Mouse (Mus musculus) kidney, embryonic 16.5 days (tissue): ENCODE measurements around the gene Smg9. TPM values are rescaled to one million over a fixed set of nuclear protein-coding genes. Genes with fewer than 3 reads are reported as not detected.
A peak's percentile ranks its signal among the peaks of the same experiment; 100 is the strongest.

Experiments used
- ATAC-seq: fragments of 200-750 bp; cut with Nextera tagmentation; 2 replicates; pipeline ENCODE4 v1.8.0; 2017; ENCODE audit warnings: moderate TSS enrichment; ENCODE audit not compliant: low FRiP score, low TSS enrichment
- H3K27ac ChIP-seq: fragments of 300-500 bp; sonication (generic); 2 replicates; pipeline ENCODE4 v1.5.1; 2014; ENCODE audit warnings: low read length
- H3K27me3 ChIP-seq: fragments of 300-500 bp; sonication (generic); 2 replicates; pipeline ENCODE4 v1.6.1; 2014; ENCODE audit warnings: low read length, control low read depth, mixed read lengths; ENCODE audit not compliant: insufficient read depth
- H3K36me3 ChIP-seq: fragments of 300-500 bp; sonication (generic); 2 replicates; pipeline ENCODE4 v1.6.1; 2014; ENCODE audit warnings: low read length, control low read depth, mixed read lengths; ENCODE audit not compliant: insufficient read depth
- H3K4me1 ChIP-seq: fragments of 300-500 bp; sonication (generic); 2 replicates; pipeline ENCODE4 v1.6.1; 2014; ENCODE audit warnings: low read length, control low read depth, mixed read lengths; ENCODE audit not compliant: insufficient read depth
- H3K4me2 ChIP-seq: fragments of 300-500 bp; sonication (generic); replicated peaks from 2 replicates; pipeline ENCODE4 v1.6.1; 2014; ENCODE audit warnings: low read depth, low read length
- H3K4me3 ChIP-seq: fragments of 300-500 bp; sonication (generic); 2 replicates; pipeline ENCODE4 v1.5.1; 2014; ENCODE audit warnings: mild to moderate bottlenecking, low read length
- H3K9ac ChIP-seq: fragments of 300-500 bp; sonication (generic); replicated peaks from 2 replicates; pipeline ENCODE4 v1.6.1; 2014; ENCODE audit warnings: low read length
- H3K9me3 ChIP-seq: fragments of 300-500 bp; sonication (generic); 2 replicates; pipeline ENCODE4 v1.6.1; 2016; ENCODE audit warnings: low read length, control low read depth
- WGBS: fragments of 180-500 bp; shearing (Covaris S2); extraction: QIAGEN DNeasy Blood & Tissue Kit; methylation state at CpG from one replicate; pipeline ENCODE4 v1.1.7; 2014; 5-methylcytosine and 5-hydroxymethylcytosine counted together
- polyA plus RNA-seq: library from polyadenylated mRNA; unstranded; fragments of >200 nt; fragmentation: Nextera tagmentation; extraction: Ambion mirVana; gene quantifications from 2 replicates; pipeline ENCODE4 v1.2.1, GENCODE M21; 2015

Smg9 gene
- polyA plus RNA-seq, 1 experiment from 2014 or later, result 28.3 TPM

- H3K27ac ChIP-seq, result no peak overlapping the region
- 0 out of 2 replicates have a peak, but pooled peaks cover 9% of the 10 kb centered on the region for H3K4me1 ChIP-seq
- no peak overlapping the region for H3K4me3 ChIP-seq
- H3K4me2 ChIP-seq, result no peak overlapping the region
- H3K27me3 ChIP-seq, result no peaks in the 10 kb centered on the region
- peaks cover 32% of the 10 kb centered on the region for H3K36me3 ChIP-seq
- ATAC-seq, result no peak
- 91% methylated on average over 8 of the region's 8 CpGs for WGBS
- H3K9ac ChIP-seq, result no peak overlapping the region
- no peaks in the 10 kb centered on the region for H3K9me3 ChIP-seq
These were observed 20.2 kb downstream of the Smg9 start for GRCm38 (mm10) chr7:24419579-24419978.

GRCm38 (mm10) chr7:24421648-24422047 is 22.2 kb downstream of the Smg9 start:
- no peak overlapping the region for H3K9ac ChIP-seq
- H3K9me3 ChIP-seq, result no peaks in the 10 kb centered on the region
- no peak overlapping the region for H3K4me3 ChIP-seq
- ATAC-seq, result no peak
- peaks cover 16% of the 10 kb centered on the region; the same call in 1 of the 2 replicates for H3K36me3 ChIP-seq
- no peaks in the 10 kb centered on the region for H3K27me3 ChIP-seq
- H3K27ac ChIP-seq, result no peak overlapping the region
- H3K4me2 ChIP-seq, result no peak overlapping the region
- WGBS, result 72% methylated on average over 7 of the region's 7 CpGs
- H3K4me1 ChIP-seq, result 0 out of 2 replicates have a peak, but pooled peaks cover 9% of the 10 kb centered on the region

GRCm38 (mm10) chr7:24422251-24422650 is 22.8 kb downstream of the Smg9 start:
- no peaks in the 10 kb centered on the region for H3K9me3 ChIP-seq
- no peaks in the 10 kb centered on the region for H3K27me3 ChIP-seq
- 0 out of 2 replicates have a peak, but pooled peaks have one; percentile 14 for ATAC-seq
- H3K4me2 ChIP-seq, result no peak overlapping the region
- no peak overlapping the region for H3K9ac ChIP-seq
- 0 out of 2 replicates have a peak, but pooled peaks cover 9% of the 10 kb centered on the region for H3K4me1 ChIP-seq
- peaks cover 12% of the 10 kb centered on the region; the same call in 1 of the 2 replicates for H3K36me3 ChIP-seq
- no peak overlapping the region for H3K4me3 ChIP-seq
- no peak overlapping the region for H3K27ac ChIP-seq
- WGBS, result 84% methylated on average over 8 of the region's 8 CpGs

GRCm38 (mm10) chr7:24423107-24423763 is 23.8 kb downstream of the Smg9 start:
- Histone ChIP-seq H3K4me2 (no peak overlapping the region), H3K9me3 (no peaks in the 10 kb centered on the region), H3K4me1 (0 out of 2 replicates have a peak, but pooled peaks cover 9% of the 10 kb centered on the region), H3K27ac (no peak overlapping the region), H3K36me3 (peaks cover 12% of the 10 kb centered on the region; the same call in 1 of the 2 replicates), H3K9ac (no peak overlapping the region), H3K4me3 (no peak overlapping the region), H3K27me3 (no peaks in the 10 kb centered on the region)
- WGBS, result 76% methylated on average over 15 of the region's 15 CpGs
- no peak for ATAC-seq

- ATAC-seq, result peak; percentile 63
- Histone ChIP-seq H3K36me3 (peaks cover 12% of the 10 kb centered on the region; the same call in 1 of the 2 replicates), H3K4me3 (no peak overlapping the region), H3K27ac (0 out of 2 replicates have a peak overlapping the region, but pooled peaks have one; percentile 11), H3K4me2 (no peak overlapping the region), H3K9me3 (no peaks in the 10 kb centered on the region), H3K4me1 (0 out of 2 replicates have a peak, but pooled peaks cover 9% of the 10 kb centered on the region), H3K27me3 (no peaks in the 10 kb centered on the region), H3K9ac (no peak overlapping the region)
- WGBS, result 64% methylated on average over 12 of the region's 12 CpGs
These were observed 24.7 kb downstream of the Smg9 start for GRCm38 (mm10) chr7:24423956-24424732.

- no peak for ATAC-seq
- Histone ChIP-seq H3K9ac (no peak overlapping the region), H3K36me3 (peaks cover 5% of the 10 kb centered on the region; the same call in 1 of the 2 replicates), H3K27me3 (no peaks in the 10 kb centered on the region), H3K4me2 (no peak overlapping the region), H3K4me1 (0 out of 2 replicates have a peak, but pooled peaks cover 9% of the 10 kb centered on the region), H3K27ac (no peak overlapping the region), H3K4me3 (no peak overlapping the region), H3K9me3 (no peaks in the 10 kb centered on the region)
- 82% methylated on average over 9 of the region's 9 CpGs for WGBS
These were observed 26.5 kb downstream of the Smg9 start for GRCm38 (mm10) chr7:24425919-24426318.

- Histone ChIP-seq H3K36me3 (no peaks in the 10 kb centered on the region), H3K4me1 (0 out of 2 replicates have a peak, but pooled peaks cover 9% of the 10 kb centered on the region), H3K27me3 (no peaks in the 10 kb centered on the region), H3K9me3 (no peaks in the 10 kb centered on the region), H3K4me2 (no peak overlapping the region), H3K4me3 (no peak overlapping the region), H3K9ac (no peak overlapping the region), H3K27ac (no peak overlapping the region)
- ATAC-seq, result no peak
- 96% methylated on average over 8 of the region's 8 CpGs for WGBS
These were observed 27.7 kb downstream of the Smg9 start for GRCm38 (mm10) chr7:24427168-24427567.

- Histone ChIP-seq H3K4me3 (no peak overlapping the region), H3K4me1 (0 out of 2 replicates have a peak, but pooled peaks cover 7% of the 10 kb centered on the region), H3K27ac (no peak overlapping the region), H3K9me3 (peaks cover 6% of the 10 kb centered on the region; the same call in 1 of the 2 replicates), H3K4me2 (no peak overlapping the region), H3K27me3 (no peaks in the 10 kb centered on the region), H3K9ac (no peak overlapping the region), H3K36me3 (no peaks in the 10 kb centered on the region)
- WGBS, result 87% methylated on average over 5 of the region's 5 CpGs
- no peak for ATAC-seq
These were observed 29.3 kb downstream of the Smg9 start for GRCm38 (mm10) chr7:24428725-24429124.

GRCm38 (mm10) chr7:24429413-24430112 is 30.1 kb downstream of the Smg9 start:
- no peak for ATAC-seq
- no peaks in the 10 kb centered on the region for H3K36me3 ChIP-seq
- H3K27me3 ChIP-seq, result no peaks in the 10 kb centered on the region
- WGBS, result 58% methylated on average over 16 of the region's 16 CpGs
- no peak overlapping the region for H3K4me2 ChIP-seq
- no peak overlapping the region for H3K9ac ChIP-seq
- peaks cover 6% of the 10 kb centered on the region; the same call in 1 of the 2 replicates for H3K9me3 ChIP-seq
- H3K4me3 ChIP-seq, result no peak overlapping the region
- H3K4me1 ChIP-seq, result no peaks in the 10 kb centered on the region
- no peak overlapping the region for H3K27ac ChIP-seq
